Mouse (Mus musculus): Measurements from ENCODE around the gene Ar. TPM values are rescaled to one million over a fixed set of nuclear protein-coding genes. Genes with fewer than 3 reads are reported as not detected.

The Ar gene
- polyA plus RNA-seq, 1 experiment from 2014 or later: 0.08 TPM

DNA sequence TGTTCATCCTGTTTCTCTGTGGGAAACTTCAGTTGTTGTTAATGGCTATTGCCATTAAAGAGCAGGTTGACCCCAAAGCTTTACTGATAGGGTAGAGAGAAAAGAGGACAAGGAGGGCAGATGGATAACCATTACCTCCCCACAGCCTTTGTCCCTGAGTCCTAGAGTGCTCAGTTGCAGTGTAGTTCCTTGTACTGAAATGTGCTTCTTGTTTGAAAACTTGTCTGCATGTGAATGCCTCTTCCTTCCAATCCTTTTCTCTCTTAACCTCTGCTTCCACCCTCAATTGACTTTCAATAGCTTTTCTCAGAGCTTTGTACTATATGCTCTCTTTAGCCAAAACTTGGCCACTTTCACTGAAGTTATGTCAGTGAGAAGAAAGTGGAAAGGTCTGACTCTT lies 168.9 kb downstream of the Ar start:
- no peak overlapping the region for H3K4me3 ChIP-seq (ENCODE audit: low read depth, low read length)
- DNase-seq (ENCODE audit: low spot score): no peak

DNA sequence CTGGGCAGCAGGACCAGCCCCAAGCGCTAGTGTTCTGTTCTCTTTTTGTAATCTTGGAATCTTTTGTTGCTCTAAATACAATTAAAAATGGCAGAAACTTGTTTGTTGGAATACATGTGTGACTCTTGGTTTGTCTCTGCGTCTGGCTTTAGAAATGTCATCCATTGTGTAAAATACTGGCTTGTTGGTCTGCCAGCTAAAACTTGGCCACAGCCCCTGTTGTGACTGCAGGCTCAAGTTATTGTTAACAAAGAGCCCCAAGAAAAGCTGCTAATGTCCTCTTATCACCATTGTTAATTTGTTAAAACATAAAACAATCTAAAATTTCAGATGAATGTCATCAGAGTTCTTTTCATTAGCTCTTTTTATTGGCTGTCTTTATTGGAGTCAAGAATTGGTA lies 174.5 kb downstream of the Ar start:
- H3K4me1 ChIP-seq (replicated peaks; ENCODE audit: control insufficient read depth, insufficient read depth, low read length): no peaks in the 10 kb centered on the region
- H3K27me3 ChIP-seq (ENCODE audit: control insufficient read depth, insufficient read depth, low read length): no peaks in the 10 kb centered on the region
- no peak overlapping the region for H3K4me3 ChIP-seq (ENCODE audit: low read depth, low read length)
- H3K4me2 ChIP-seq (ENCODE audit: low read depth, low read length, severe bottlenecking): no peak overlapping the region
- no peak overlapping the region for H3K9ac ChIP-seq (ENCODE audit: low read length)
- no peaks in the 10 kb centered on the region for H3K9me3 ChIP-seq (ENCODE audit: control insufficient read depth, low read length)
- WGBS: 85% methylated on average over 2 of the region's 2 CpGs
- no peaks in the 10 kb centered on the region for H3K36me3 ChIP-seq (ENCODE audit: control insufficient read depth, insufficient read depth, low read length)
- no peak for DNase-seq (ENCODE audit: low spot score)
- no peak overlapping the region for H3K27ac ChIP-seq (ENCODE audit: low read depth, low read length)
- ATAC-seq (replicated peaks; ENCODE audit: low FRiP score): no peak

More for the DNA sequence above, 168.9 kb downstream of the Ar start:
- no peak for ATAC-seq (replicated peaks; ENCODE audit: low FRiP score)
- Histone ChIP-seq H3K4me1 (replicated peaks; ENCODE audit: control insufficient read depth, insufficient read depth, low read length) (no peaks in the 10 kb centered on the region), H3K27me3 (ENCODE audit: control insufficient read depth, insufficient read depth, low read length) (no peaks in the 10 kb centered on the region; the same call in 1 of the 2 replicates), H3K27ac (ENCODE audit: low read depth, low read length) (no peak overlapping the region), H3K36me3 (ENCODE audit: control insufficient read depth, insufficient read depth, low read length) (no peaks in the 10 kb centered on the region), H3K4me2 (ENCODE audit: low read depth, low read length, severe bottlenecking) (no peak overlapping the region), H3K9ac (ENCODE audit: low read length) (no peak overlapping the region), H3K9me3 (ENCODE audit: control insufficient read depth, low read length) (no peaks in the 10 kb centered on the region)

DNA sequence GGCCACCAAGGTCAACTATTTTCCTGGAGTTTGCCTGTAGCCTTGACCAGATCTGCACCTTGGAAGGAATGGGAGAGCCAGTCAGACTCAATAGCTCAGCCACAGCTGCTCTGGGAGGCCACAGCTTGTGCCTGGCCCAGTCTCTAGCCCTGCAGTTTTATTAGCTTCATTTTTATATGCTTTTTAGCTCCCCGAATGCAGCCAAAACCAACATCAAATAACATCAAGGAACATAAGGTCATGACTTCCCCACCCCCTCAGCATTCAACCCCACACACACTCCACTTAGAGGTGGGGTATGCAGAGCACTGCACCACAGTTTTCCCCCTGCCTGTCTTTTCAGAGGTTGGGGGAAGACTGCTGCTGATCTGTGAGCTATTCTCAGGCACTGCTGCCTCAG lies 198.9 kb downstream of the Ar start:
- Histone ChIP-seq H3K36me3 (ENCODE audit: control insufficient read depth, insufficient read depth, low read length) (no peaks in the 10 kb centered on the region), H3K4me2 (ENCODE audit: low read depth, low read length, severe bottlenecking) (no peak overlapping the region), H3K9me3 (ENCODE audit: control insufficient read depth, low read length) (no peaks in the 10 kb centered on the region), H3K27ac (ENCODE audit: low read depth, low read length) (no peak overlapping the region), H3K4me1 (replicated peaks; ENCODE audit: control insufficient read depth, insufficient read depth, low read length) (no peaks in the 10 kb centered on the region), H3K27me3 (ENCODE audit: control insufficient read depth, insufficient read depth, low read length) (no peaks in the 10 kb centered on the region), H3K4me3 (ENCODE audit: low read depth, low read length) (no peak overlapping the region), H3K9ac (ENCODE audit: low read length) (no peak overlapping the region)
- 67% methylated on average over 1 of the region's 1 CpGs for WGBS
- DNase-seq (ENCODE audit: low spot score): no peak
- no peak for ATAC-seq (replicated peaks; ENCODE audit: low FRiP score)

DNA sequence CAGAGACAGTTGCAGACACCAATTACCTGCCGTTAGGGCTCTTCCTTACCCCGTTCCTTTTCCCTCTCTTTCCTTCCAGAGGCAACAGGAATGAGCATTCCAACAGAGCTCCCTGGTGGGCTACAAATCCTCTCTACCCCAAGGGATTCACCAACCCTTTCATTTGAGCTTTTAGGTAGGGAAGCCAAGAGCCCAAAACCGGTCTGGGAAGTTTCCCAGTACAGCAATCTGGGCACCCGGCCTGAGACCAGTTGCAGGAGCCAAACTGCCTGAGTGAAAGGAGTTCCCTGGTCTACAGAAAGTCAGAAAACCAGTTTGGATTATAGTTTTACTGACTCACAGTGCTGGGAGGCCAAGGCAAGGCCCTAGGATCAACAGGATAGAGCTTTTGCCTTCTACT lies 199.5 kb downstream of the Ar start:
- no peak overlapping the region for H3K9ac ChIP-seq (ENCODE audit: low read length)
- no peak overlapping the region for H3K27ac ChIP-seq (ENCODE audit: low read depth, low read length)
- DNase-seq (ENCODE audit: low spot score): no peak
- WGBS: 46% methylated on average over 4 of the region's 4 CpGs
- H3K4me3 ChIP-seq (ENCODE audit: low read depth, low read length): no peak overlapping the region
- no peak overlapping the region for H3K4me2 ChIP-seq (ENCODE audit: low read depth, low read length, severe bottlenecking)
- no peaks in the 10 kb centered on the region for H3K4me1 ChIP-seq (replicated peaks; ENCODE audit: control insufficient read depth, insufficient read depth, low read length)
- H3K9me3 ChIP-seq (ENCODE audit: control insufficient read depth, low read length): no peaks in the 10 kb centered on the region
- H3K27me3 ChIP-seq (ENCODE audit: control insufficient read depth, insufficient read depth, low read length): no peaks in the 10 kb centered on the region
- no peak for ATAC-seq (replicated peaks; ENCODE audit: low FRiP score)
- no peaks in the 10 kb centered on the region for H3K36me3 ChIP-seq (ENCODE audit: control insufficient read depth, insufficient read depth, low read length)
